Mouse (Mus musculus): ENCODE results near the gene Sez6l. TPM values are rescaled to one million over a fixed set of nuclear protein-coding genes. Genes with fewer than 3 reads are reported as not detected.

Gene Sez6l
- polyA plus RNA-seq, 1 experiment: 0.17 TPM

DNA sequence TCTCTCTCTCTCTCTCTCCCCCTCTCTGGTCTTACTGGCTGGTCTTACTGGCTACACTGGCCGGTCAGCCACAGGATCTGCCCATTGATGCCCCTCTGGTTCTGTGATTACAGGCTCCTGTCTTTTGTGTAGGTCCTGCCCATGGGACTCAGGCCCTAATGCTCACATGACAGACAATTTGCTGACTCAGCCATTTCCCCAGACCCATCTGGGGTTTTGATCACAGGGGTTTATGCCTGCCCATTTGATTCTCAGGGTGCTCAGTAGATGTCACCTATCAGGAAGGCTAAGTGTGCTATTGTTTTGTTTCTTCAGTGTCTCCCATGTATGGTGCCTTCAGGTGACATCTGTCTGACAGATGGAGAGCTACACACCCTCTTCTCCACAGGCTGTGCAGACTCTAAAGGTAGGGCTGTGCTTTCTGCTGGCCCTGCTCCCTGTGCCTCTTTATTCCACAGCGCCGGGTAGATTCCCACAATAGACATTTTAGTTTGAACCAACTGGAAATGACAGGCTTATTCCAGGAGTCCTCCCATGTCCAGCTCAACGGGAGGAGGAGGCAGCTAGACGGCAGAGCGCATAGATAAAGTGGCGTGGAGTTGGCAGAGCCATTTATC is 80.1 kb downstream of the Sez6l start:
- no peaks in the 10 kb centered on the region for H3K27me3 ChIP-seq (replicated peaks; ENCODE audit: control insufficient read depth, insufficient read depth, low read length)
- 87% methylated on average over 7 of the region's 7 CpGs for WGBS
- H3K4me1 ChIP-seq (ENCODE audit: control insufficient read depth, insufficient read depth, low read length): no peaks in the 10 kb centered on the region
- TF ChIP-seq CTCF (conservative IDR thresholded peaks at IDR 0.05; ENCODE audit: insufficient read depth, insufficient read length, low read depth, low read length): no peak
- TF ChIP-seq POLR2A (IDR thresholded peaks at IDR 0.05; ENCODE audit: low read depth, low read length): no peak
- H3K27ac ChIP-seq (ENCODE audit: insufficient read depth, low read depth, low read length): no peak overlapping the region
- H3K4me3 ChIP-seq (ENCODE audit: insufficient read depth, low read depth, low read length): no peak overlapping the region
- no peak for DNase-seq
- H3K36me3 ChIP-seq (ENCODE audit: control insufficient read depth, insufficient read depth, low read length): no peaks in the 10 kb centered on the region

DNA sequence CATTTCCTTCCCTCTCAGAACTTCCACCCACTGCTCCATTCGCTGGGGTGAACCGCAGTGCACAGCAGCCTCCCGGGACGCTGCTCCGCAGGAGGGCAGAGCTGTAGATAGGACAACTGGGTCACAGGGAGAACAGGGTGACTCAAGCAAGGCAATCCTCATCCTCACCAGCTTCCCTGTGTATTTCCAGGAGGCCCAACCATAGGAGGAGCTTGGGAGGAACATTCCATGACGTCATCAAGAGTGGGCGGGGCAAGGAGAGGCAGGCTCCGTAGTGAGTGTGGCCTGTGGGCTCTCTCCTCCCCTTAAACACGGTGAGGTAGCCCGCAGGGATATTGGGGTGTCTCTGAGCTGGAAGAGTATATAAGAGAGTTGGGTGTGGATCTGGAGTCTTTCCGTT is 83.5 kb downstream of the Sez6l start:
- Histone ChIP-seq H3K4me3 (ENCODE audit: insufficient read depth, low read depth, low read length) (no peak overlapping the region), H3K27ac (ENCODE audit: insufficient read depth, low read depth, low read length) (no peak overlapping the region), H3K27me3 (replicated peaks; ENCODE audit: control insufficient read depth, insufficient read depth, low read length) (no peaks in the 10 kb centered on the region), H3K4me1 (ENCODE audit: control insufficient read depth, insufficient read depth, low read length) (no peaks in the 10 kb centered on the region), H3K36me3 (ENCODE audit: control insufficient read depth, insufficient read depth, low read length) (no peaks in the 10 kb centered on the region)
- peak; percentile 10 for DNase-seq
- WGBS: 33% methylated on average over 11 of the region's 11 CpGs
- TF ChIP-seq POLR2A (IDR thresholded peaks at IDR 0.05; ENCODE audit: low read depth, low read length) (no peak), CTCF (conservative IDR thresholded peaks at IDR 0.05; ENCODE audit: insufficient read depth, insufficient read length, low read depth, low read length) (no peak)

DNA sequence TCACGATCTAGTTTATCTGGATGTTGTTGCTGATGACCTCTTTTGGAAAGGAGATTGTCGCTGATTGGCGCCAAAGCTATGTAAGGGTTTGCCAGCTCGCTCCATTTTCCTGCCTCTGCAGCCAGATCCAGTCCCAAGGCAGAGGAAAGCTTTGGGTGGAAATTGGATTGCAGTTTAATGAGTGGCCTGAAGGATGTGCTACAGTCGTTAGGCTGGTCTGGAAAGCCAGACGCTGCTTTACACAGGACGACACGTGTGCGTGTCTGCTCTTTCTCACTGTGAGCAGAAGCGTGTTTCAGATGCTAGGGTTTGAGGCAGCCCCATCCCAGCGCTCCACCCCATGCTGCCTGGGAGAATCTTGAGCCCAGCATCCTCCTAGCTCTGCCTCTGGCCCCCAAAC is 85.5 kb downstream of the Sez6l start:
- TF ChIP-seq CTCF (conservative IDR thresholded peaks at IDR 0.05; ENCODE audit: insufficient read depth, insufficient read length, low read depth, low read length) (peak; percentile 32; the same call in 1 of the 2 replicates), POLR2A (IDR thresholded peaks at IDR 0.05; ENCODE audit: low read depth, low read length) (no peak)
- Histone ChIP-seq H3K4me3 (ENCODE audit: insufficient read depth, low read depth, low read length) (no peak overlapping the region), H3K27me3 (replicated peaks; ENCODE audit: control insufficient read depth, insufficient read depth, low read length) (no peaks in the 10 kb centered on the region), H3K27ac (ENCODE audit: insufficient read depth, low read depth, low read length) (no peak overlapping the region), H3K36me3 (ENCODE audit: control insufficient read depth, insufficient read depth, low read length) (no peaks in the 10 kb centered on the region), H3K4me1 (ENCODE audit: control insufficient read depth, insufficient read depth, low read length) (no peaks in the 10 kb centered on the region)
- WGBS: 44% methylated on average over 11 of the region's 11 CpGs
- DNase-seq: no peak

DNA sequence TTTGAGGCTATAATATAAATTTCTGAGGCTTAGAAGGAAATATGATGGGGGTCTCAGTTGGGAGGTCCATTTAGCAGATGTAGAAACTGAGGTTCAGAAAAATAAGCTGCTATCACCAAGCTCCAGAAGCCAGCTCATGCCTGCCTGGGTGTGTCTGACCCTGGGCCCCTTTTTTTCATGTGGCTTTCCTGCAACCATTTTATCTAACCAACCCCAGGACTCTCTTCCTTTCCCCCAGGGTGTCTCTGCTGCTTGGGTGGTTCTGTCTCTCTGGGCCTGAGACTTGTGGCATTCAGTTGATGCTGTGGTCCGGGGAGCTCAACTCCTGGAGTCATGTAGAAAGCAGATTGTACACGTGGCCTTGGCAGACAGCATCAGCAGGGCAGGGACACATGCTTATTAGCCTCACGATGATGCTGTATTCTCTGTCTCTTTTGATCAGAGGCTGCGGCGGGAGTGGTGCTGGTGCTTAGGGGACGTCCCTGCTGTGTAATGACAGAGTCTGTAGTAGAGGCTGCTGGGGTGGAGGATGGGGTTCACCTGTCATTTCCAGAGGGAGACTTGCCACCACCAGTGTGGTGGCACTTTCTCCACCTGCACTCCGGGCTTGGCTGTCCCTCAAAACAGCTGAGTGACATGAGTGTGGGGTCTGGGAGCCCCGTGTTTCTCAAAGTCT is 88.7 kb downstream of the Sez6l start:
- no peaks in the 10 kb centered on the region for H3K4me1 ChIP-seq (ENCODE audit: control insufficient read depth, insufficient read depth, low read length)
- no peak overlapping the region for H3K4me3 ChIP-seq (ENCODE audit: insufficient read depth, low read depth, low read length)
- H3K27me3 ChIP-seq (replicated peaks; ENCODE audit: control insufficient read depth, insufficient read depth, low read length): no peaks in the 10 kb centered on the region
- H3K36me3 ChIP-seq (ENCODE audit: control insufficient read depth, insufficient read depth, low read length): no peaks in the 10 kb centered on the region
- H3K27ac ChIP-seq (ENCODE audit: insufficient read depth, low read depth, low read length): no peak overlapping the region
- WGBS: 76% methylated on average over 8 of the region's 8 CpGs
- no peak for DNase-seq
- TF ChIP-seq POLR2A (IDR thresholded peaks at IDR 0.05; ENCODE audit: low read depth, low read length) (no peak), CTCF (conservative IDR thresholded peaks at IDR 0.05; ENCODE audit: insufficient read depth, insufficient read length, low read depth, low read length) (no peak)

DNA sequence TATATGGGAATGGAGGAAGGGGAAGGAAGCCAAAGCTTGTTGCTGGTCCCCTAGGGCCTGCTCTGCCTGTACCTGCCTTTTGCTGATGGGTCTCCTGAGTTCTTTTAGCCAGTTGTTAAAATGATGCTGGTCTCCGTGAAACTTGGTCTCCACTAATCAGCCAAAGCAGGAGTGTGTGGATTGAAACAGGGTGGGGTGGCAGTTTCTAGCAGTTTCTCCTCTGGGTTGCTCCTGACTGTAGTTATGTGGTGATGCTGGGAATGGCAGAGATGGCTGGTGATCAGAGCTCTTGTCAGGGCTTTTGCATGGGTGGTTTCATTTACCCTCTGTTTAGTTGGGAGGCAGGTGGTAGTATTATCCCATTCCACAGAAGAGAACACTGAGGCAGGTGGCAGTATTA is 89.5 kb downstream of the Sez6l start:
- Histone ChIP-seq H3K4me3 (ENCODE audit: insufficient read depth, low read depth, low read length) (no peak overlapping the region), H3K36me3 (ENCODE audit: control insufficient read depth, insufficient read depth, low read length) (no peaks in the 10 kb centered on the region), H3K27me3 (replicated peaks; ENCODE audit: control insufficient read depth, insufficient read depth, low read length) (no peaks in the 10 kb centered on the region), H3K4me1 (ENCODE audit: control insufficient read depth, insufficient read depth, low read length) (no peaks in the 10 kb centered on the region), H3K27ac (ENCODE audit: insufficient read depth, low read depth, low read length) (no peak overlapping the region)
- no peak for DNase-seq
- TF ChIP-seq CTCF (conservative IDR thresholded peaks at IDR 0.05; ENCODE audit: insufficient read depth, insufficient read length, low read depth, low read length): no peak
- no peak for TF ChIP-seq POLR2A (IDR thresholded peaks at IDR 0.05; ENCODE audit: low read depth, low read length)
- 90% methylated on average over 1 of the region's 1 CpGs for WGBS

DNA sequence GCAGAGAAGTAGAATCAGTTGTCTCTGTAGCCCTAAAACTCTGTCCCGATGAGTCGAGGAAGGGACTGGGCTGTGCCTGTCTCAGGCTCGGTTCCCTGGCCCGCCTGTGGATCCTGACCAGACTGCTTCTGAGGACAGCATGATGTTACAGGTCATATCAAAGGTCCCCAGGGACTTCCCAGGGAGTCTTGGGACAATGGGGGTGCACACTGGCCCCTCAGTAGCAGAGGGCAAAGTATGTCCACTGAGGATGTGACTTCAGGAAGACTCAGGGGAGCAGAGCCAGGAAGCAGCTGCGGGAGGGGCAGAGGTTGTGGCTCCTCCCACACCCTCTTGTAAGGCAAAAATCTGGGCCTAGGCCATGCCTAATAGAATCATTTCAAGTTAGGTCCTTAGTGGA is 90.6 kb downstream of the Sez6l start:
- Histone ChIP-seq H3K4me3 (ENCODE audit: insufficient read depth, low read depth, low read length) (no peak overlapping the region), H3K36me3 (ENCODE audit: control insufficient read depth, insufficient read depth, low read length) (no peaks in the 10 kb centered on the region), H3K27ac (ENCODE audit: insufficient read depth, low read depth, low read length) (no peak overlapping the region), H3K27me3 (replicated peaks; ENCODE audit: control insufficient read depth, insufficient read depth, low read length) (no peaks in the 10 kb centered on the region), H3K4me1 (ENCODE audit: control insufficient read depth, insufficient read depth, low read length) (no peaks in the 10 kb centered on the region)
- peak; percentile 69 for DNase-seq
- TF ChIP-seq CTCF (conservative IDR thresholded peaks at IDR 0.05; ENCODE audit: insufficient read depth, insufficient read length, low read depth, low read length) (no peak), POLR2A (IDR thresholded peaks at IDR 0.05; ENCODE audit: low read depth, low read length) (no peak)
- 47% methylated on average over 5 of the region's 5 CpGs for WGBS

DNA sequence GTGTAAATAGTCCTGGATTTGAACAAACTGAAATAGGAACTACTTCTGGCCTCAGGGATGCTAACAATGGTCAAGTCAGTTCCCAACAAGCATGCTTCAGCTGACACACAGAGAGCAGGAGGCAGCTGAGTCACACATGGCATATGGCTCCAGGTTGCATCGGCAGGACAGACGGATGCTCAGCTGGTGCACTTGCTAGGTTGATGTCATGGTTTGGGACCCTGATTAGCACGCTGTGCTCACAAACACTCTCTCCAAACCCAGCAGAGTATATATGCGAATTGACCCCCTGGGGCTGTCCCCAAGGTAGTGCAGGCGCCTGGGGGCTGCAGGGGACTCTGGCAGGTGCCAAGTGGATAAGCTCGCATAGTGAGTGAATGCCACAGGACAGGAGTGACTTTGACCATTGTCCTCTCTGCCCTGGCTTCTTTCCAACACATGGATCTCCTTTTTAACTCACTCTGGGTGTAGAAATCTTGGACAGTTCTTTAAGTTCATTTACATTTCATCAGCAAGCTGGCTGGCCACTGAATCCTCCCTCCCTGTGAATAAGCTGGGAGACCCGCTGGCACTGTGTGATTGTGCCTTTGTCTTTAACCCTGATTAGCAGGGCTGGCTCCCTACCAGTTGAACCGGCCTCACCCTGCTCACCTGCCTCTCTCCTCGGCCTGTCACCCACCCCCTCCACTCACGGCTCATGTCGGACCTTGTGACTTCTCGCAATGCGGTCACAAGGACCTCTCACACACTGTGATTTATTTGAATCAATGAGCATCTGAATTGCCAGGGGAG is 91.9 kb downstream of the Sez6l start:
- H3K27ac ChIP-seq (ENCODE audit: insufficient read depth, low read depth, low read length): no peak overlapping the region
- 40% methylated on average over 13 of the region's 13 CpGs for WGBS

More for the DNA sequence above, 91.9 kb downstream of the Sez6l start:
- Histone ChIP-seq H3K4me1 (ENCODE audit: control insufficient read depth, insufficient read depth, low read length) (no peaks in the 10 kb centered on the region), H3K27me3 (replicated peaks; ENCODE audit: control insufficient read depth, insufficient read depth, low read length) (no peaks in the 10 kb centered on the region), H3K4me3 (ENCODE audit: insufficient read depth, low read depth, low read length) (no peak overlapping the region), H3K36me3 (ENCODE audit: control insufficient read depth, insufficient read depth, low read length) (no peaks in the 10 kb centered on the region)
- DNase-seq: no peak
- TF ChIP-seq POLR2A (IDR thresholded peaks at IDR 0.05; ENCODE audit: low read depth, low read length): no peak
- TF ChIP-seq CTCF (conservative IDR thresholded peaks at IDR 0.05; ENCODE audit: insufficient read depth, insufficient read length, low read depth, low read length): no peak

All from kidney, adult 2 months (tissue).